Mouse (Mus musculus) hematopoietic stem cell, adult 5-6 weeks (primary cell): ENCODE data around the gene Gm47996. TPM values are rescaled to one million over a fixed set of nuclear protein-coding genes. Genes with fewer than 3 reads are reported as not detected.

ENCODE experiments used
- total RNA-seq: library from RNA; stranded (forward); fragments of 172-1452, 232-1000 nt; gene quantifications from 2 replicates; pipeline ENCODE4 v1.2.3, GENCODE M21; 2017

Gm47996 gene
- total RNA-seq, 1 experiment from 2014 or later, result 0.25 TPM

Other genes with a start within 250 kb of the Gm47996 start
- 0.05 and 2.3 TPM in 2 replicates for gene Hmcn1, start 216.7 kb upstream of the Gm47996 start, total RNA-seq
- not detected in 2 replicates for gene Gm47985, start 27.6 kb upstream of the Gm47996 start, total RNA-seq
- gene Gm8947, start 17.8 kb upstream of the Gm47996 start, total RNA-seq, result not detected in 2 replicates
- not detected in 2 replicates for gene Gm47995, start 11.7 kb upstream of the Gm47996 start, total RNA-seq
- not detected in 2 replicates for gene 3110040M04Rik, start 6.0 kb upstream of the Gm47996 start, total RNA-seq
- 556 and 557 TPM in 2 replicates for gene Ivns1abp, start 134.3 kb downstream of the Gm47996 start, total RNA-seq
- gene Swt1, start 218.3 kb downstream of the Gm47996 start, total RNA-seq, result 32.6 and 34.1 TPM in 2 replicates
- 28.9 and 32.6 TPM in 2 replicates for gene Trmt1l, start 218.4 kb downstream of the Gm47996 start, total RNA-seq